ENCODE assay signal across 16 mouse cellular contexts in the genomic region with DNA sequence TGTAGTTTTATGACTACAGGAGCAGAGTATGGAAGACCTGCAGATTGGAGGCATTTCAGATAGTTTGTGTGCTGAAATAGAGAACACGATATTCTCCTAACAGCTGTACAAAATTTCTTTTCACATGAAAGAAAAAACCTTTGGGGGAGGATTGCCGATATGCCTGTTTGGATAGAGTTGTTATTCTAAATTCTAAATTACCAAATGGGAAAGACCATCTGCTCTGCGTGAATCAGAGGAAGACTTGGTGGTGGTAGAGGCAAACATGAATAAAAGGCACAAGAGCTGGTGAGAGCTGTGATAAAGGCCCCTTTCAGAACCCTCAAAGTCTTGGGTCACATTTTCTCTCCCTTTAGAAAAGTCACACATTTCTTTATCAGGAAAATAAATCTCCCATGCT.
"Had no signal": no experiment of that assay in that cellular context is flagged by ENCODE, and none has a peak within 500 bp of the region (broad histone marks: within the 10 kb centered on the region; RNA-seq: fewer than 3 reads in every experiment).

No protein-coding gene starts in this region.

- H3K4me1 ChIP-seq: limb, embryonic 10.5 days; liver, embryonic 15.5 days; midbrain, embryonic 10.5 days; neural tube, embryonic 12.5 days had no signal

- H3K36me3 ChIP-seq: kidney, embryonic 15.5 days; limb, embryonic 10.5 days; liver, embryonic 15.5 days; midbrain, embryonic 10.5 days; neural tube, embryonic 12.5 days had no signal

- H3K9me3 ChIP-seq: kidney, embryonic 15.5 days; limb, embryonic 10.5 days; liver, embryonic 15.5 days; midbrain, embryonic 10.5 days; neural tube, embryonic 12.5 days had no signal

- H3K9ac ChIP-seq: kidney, embryonic 15.5 days; liver, embryonic 15.5 days; lung, embryonic 14.5 days; neural tube, embryonic 12.5 days had no signal

- H3K4me2 ChIP-seq: kidney, embryonic 15.5 days; liver, embryonic 11.5 days; liver, embryonic 15.5 days; lung, embryonic 14.5 days; neural tube, embryonic 12.5 days had no signal

- H3K4me3 ChIP-seq: kidney, embryonic 15.5 days; limb, embryonic 10.5 days; liver, embryonic 15.5 days; midbrain, embryonic 10.5 days; neural tube, embryonic 12.5 days had no signal

- DNase-seq: kidney, adult 2 months; kidney, postnatal 25 days; lung, embryonic 14.5 days; lung, postnatal 10 days; lung, postnatal 4 days; midbrain, embryonic 14.5 days; right cerebral cortex, postnatal 14 days; thymus, adult 18-20 months; thymus, postnatal 14 days had no signal

- H3K27ac ChIP-seq: kidney, embryonic 15.5 days; limb, embryonic 10.5 days; liver, embryonic 15.5 days; midbrain, embryonic 10.5 days; neural tube, embryonic 12.5 days; stomach, postnatal 0 days had no signal

- H3K27me3 ChIP-seq: kidney, embryonic 15.5 days; liver, embryonic 15.5 days; neural tube, embryonic 12.5 days had no signal
